Mouse (Mus musculus) limb, embryonic 12.5 days (tissue): Measurements from ENCODE around the gene Vrtn. TPM values are rescaled to one million over a fixed set of nuclear protein-coding genes. Genes with fewer than 3 reads are reported as not detected.

Experiments used
- ATAC-seq: fragments of 200-750 bp; cut with Nextera tagmentation; 2 replicates; pipeline ENCODE4 v1.8.0; 2017; ENCODE audit warnings: low read depth, moderate TSS enrichment; ENCODE audit not compliant: insufficient number of reproducible peaks, insufficient read depth, low FRiP score, low TSS enrichment
- H3K27ac ChIP-seq: fragments of 300-500 bp; sonication (generic); 2 replicates; pipeline ENCODE4 v1.5.1; 2016; ENCODE audit warnings: mild to moderate bottlenecking, moderate library complexity
- H3K27me3 ChIP-seq: fragments of 300-500 bp; sonication (generic); 2 replicates; pipeline ENCODE4 v1.6.1; 2016; ENCODE audit warnings: mild to moderate bottlenecking, moderate library complexity
- H3K36me3 ChIP-seq: fragments of 300-500 bp; sonication (generic); 2 replicates; pipeline ENCODE4 v1.6.1; 2016; ENCODE audit warnings: mild to moderate bottlenecking, moderate library complexity
- H3K4me1 ChIP-seq: fragments of 300-500 bp; sonication (generic); replicated peaks from 2 replicates; pipeline ENCODE4 v1.6.1; 2016
- H3K4me2 ChIP-seq: fragments of 300-500 bp; sonication (generic); 2 replicates; pipeline ENCODE4 v1.6.1; 2016; ENCODE audit warnings: mild to moderate bottlenecking, moderate library complexity
- H3K4me3 ChIP-seq: fragments of 300-500 bp; sonication (generic); replicated peaks from 2 replicates; pipeline ENCODE4 v1.5.1; 2016; ENCODE audit warnings: mild to moderate bottlenecking
- H3K9ac ChIP-seq: fragments of 300-500 bp; sonication (generic); replicated peaks from 2 replicates; pipeline ENCODE4 v1.6.1; 2016; ENCODE audit warnings: mild to moderate bottlenecking, moderate library complexity
- H3K9me3 ChIP-seq: fragments of 300-500 bp; sonication (generic); 2 replicates; pipeline ENCODE4 v1.6.1; 2016; ENCODE audit warnings: mild to moderate bottlenecking, moderate library complexity
- WGBS: fragments of 180-500 bp; shearing (Covaris S2); methylation state at CpG from one replicate; pipeline ENCODE4 v1.1.7; 2016; 5-methylcytosine and 5-hydroxymethylcytosine counted together
- polyA plus RNA-seq: library from polyadenylated mRNA; unstranded; fragments of >200 nt; fragmentation: Nextera tagmentation; extraction: Ambion mirVana; gene quantifications from 2 replicates; pipeline ENCODE4 v1.2.1, GENCODE M21; 2016

Vrtn gene
- polyA plus RNA-seq, 1 experiment from 2014 or later: not detected

DNA sequence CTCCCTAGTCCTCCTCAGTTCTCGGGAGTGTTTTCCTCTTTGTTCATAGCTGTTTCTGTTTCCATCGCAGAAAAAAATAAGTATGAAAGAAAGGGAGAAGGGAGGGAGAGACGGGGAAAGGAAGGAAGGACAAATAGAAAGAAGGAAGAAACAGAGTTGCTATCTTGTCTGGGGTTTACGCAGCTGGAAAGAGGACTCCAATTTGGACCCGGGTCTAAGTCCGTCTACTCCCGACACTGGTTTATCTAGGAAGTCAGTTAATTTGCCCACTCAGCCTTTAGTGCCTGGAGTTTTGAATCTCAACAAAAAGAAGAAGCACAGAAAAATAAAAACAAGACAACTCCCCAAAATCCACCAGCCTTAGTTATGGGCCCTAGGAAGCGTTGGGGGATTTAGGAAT, 16.2 kb upstream of the Vrtn start:
- H3K9me3 ChIP-seq: no peaks in the 10 kb centered on the region
- no peak for ATAC-seq
- no peak overlapping the region for H3K9ac ChIP-seq
- no peak overlapping the region for H3K27ac ChIP-seq
- H3K27me3 ChIP-seq: peaks cover 39% of the 10 kb centered on the region
- 0 out of 2 replicates have a peak, but pooled peaks cover 5% of the 10 kb centered on the region for H3K4me1 ChIP-seq
- 33% methylated on average over 8 of the region's 8 CpGs for WGBS
- no peaks in the 10 kb centered on the region for H3K36me3 ChIP-seq
- H3K4me2 ChIP-seq: no peak overlapping the region
- no peak overlapping the region for H3K4me3 ChIP-seq

DNA sequence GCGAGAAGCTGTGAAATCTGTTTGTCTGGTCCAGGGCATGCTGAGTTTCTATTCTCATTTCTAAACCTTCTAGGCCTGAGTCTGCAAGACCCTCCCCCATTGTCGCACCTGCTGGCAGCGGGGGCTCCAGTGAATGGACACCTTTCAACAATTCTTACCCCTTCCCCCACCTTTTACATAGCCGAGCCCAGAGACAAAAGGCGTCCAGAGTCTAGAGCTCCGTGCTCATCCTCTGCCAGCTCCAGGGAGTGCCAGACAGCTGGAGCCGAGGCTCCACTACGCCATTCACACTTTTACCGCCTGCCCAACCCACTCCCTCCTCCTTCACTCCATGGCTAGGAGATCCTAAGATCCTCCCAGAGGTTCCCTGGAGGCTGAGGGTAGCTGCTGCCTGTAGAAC, 15.7 kb upstream of the Vrtn start:
- Histone ChIP-seq H3K36me3 (no peaks in the 10 kb centered on the region), H3K4me1 (0 out of 2 replicates have a peak, but pooled peaks cover 5% of the 10 kb centered on the region), H3K9ac (peak overlapping the region; percentile 34; the same call in 1 of the 2 replicates), H3K27me3 (peaks cover 39% of the 10 kb centered on the region), H3K4me3 (no peak overlapping the region), H3K27ac (no peak overlapping the region), H3K4me2 (peak overlapping the region; percentile 28; the same call in 1 of the 2 replicates), H3K9me3 (no peaks in the 10 kb centered on the region)
- no peak for ATAC-seq
- WGBS: 8% methylated on average over 9 of the region's 9 CpGs

DNA sequence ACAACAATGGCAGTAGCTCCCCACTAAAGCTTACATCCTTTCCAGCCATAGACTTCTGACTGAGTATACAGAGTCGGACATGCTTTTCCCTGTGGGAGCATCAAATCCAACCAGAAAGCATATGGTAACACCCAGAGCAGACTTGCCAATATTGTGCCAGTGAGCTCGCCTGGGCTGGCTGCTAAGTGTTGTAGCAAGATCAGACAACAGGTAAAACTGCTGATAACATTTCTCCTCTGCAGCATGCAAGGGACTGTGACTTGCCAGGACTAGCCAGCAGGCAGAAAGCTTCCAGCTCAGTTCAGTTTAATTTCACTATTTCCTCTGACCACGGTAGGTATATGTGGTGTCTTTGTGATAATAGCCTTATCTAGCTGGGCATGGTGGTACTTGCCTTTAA, 9.0 kb upstream of the Vrtn start:
- no peak overlapping the region for H3K4me3 ChIP-seq
- WGBS: 74% methylated on average over 3 of the region's 3 CpGs

DNA sequence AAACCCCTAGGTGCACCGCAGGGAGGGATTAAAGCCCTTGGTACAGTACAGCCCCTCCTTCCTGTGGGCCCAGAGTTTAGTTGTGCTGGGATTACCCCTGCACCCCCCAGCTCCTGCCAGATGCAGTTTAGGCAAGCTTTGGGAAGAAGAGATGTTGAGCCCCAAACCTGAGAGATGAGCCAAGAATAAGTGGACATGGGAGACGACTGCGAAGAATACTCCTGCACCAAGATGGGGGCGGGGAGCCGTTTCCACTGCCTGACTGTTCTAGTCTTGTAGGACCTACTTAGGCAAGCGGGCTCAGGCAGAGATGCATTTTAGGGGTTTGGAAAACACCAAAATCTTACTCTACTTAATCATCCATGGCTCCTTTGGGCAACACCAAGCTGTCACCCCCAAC, 566 bp upstream of the Vrtn start:
- Histone ChIP-seq H3K9ac (no peak overlapping the region), H3K36me3 (no peaks in the 10 kb centered on the region), H3K4me1 (peaks cover 18% of the 10 kb centered on the region), H3K27ac (no peak overlapping the region), H3K9me3 (peaks cover 4% of the 10 kb centered on the region; the same call in 1 of the 2 replicates), H3K4me2 (no peak overlapping the region), H3K4me3 (no peak overlapping the region), H3K27me3 (peaks cover 60% of the 10 kb centered on the region)
- WGBS: 16% methylated on average over 6 of the region's 6 CpGs
- ATAC-seq: no peak

More for the DNA sequence above, 9.0 kb upstream of the Vrtn start:
- Histone ChIP-seq H3K27ac (no peak overlapping the region), H3K9ac (no peak overlapping the region), H3K4me2 (no peak overlapping the region), H3K4me1 (no peaks in the 10 kb centered on the region), H3K27me3 (peaks cover 9% of the 10 kb centered on the region), H3K9me3 (no peaks in the 10 kb centered on the region), H3K36me3 (no peaks in the 10 kb centered on the region)
- no peak for ATAC-seq

DNA sequence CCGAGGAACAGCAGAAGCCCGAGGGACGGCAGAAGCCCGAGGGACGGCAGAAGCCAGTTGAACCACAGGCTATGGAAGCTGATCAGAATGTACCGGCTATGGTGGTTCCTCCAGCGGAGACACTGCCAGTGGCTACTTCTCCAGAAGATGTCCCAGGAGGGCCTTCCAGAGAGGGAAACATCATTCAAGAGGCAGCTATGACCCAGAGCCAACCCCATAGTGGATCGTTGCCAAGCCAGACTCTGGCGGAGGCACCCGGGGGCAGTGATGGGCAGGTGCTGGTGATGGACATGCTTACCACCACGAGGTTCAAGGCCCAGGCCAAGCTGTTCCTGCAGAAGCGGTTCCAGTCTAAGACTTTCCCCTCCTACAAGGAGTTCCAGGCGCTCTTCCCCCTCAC, 9.4 kb downstream of the Vrtn start:
- WGBS: 88% methylated on average over 13 of the region's 13 CpGs
- no peak overlapping the region for H3K4me2 ChIP-seq
- ATAC-seq: no peak

DNA sequence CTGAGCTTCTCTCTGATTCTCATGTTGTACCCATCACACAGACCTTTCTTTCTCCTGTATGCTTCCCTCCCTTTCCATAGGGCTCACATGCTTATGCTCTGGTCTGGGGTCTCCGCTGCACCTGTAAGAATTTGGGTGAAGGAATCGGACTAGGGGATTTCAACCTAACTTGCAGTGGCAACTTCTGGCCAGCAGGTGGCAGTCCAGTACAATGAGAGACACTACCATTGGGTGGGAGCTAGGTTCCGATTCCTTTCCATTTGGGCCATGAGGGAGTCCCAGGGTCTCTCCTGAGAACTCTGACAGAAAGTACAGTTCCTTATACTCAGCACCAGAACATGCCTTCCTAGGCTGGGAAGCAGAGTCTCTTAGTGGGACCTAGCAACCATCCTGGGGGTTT, 13.1 kb downstream of the Vrtn start:
- 22% methylated on average over 3 of the region's 3 CpGs for WGBS
- H3K4me3 ChIP-seq: no peak overlapping the region

More for the DNA sequence above, 9.4 kb downstream of the Vrtn start:
- H3K36me3 ChIP-seq: no peaks in the 10 kb centered on the region
- H3K27me3 ChIP-seq: peaks cover 13% of the 10 kb centered on the region; the same call in 1 of the 2 replicates
- no peak overlapping the region for H3K27ac ChIP-seq
- H3K9me3 ChIP-seq: no peaks in the 10 kb centered on the region
- no peak overlapping the region for H3K4me3 ChIP-seq
- H3K9ac ChIP-seq: no peak overlapping the region
- no peaks in the 10 kb centered on the region for H3K4me1 ChIP-seq

DNA sequence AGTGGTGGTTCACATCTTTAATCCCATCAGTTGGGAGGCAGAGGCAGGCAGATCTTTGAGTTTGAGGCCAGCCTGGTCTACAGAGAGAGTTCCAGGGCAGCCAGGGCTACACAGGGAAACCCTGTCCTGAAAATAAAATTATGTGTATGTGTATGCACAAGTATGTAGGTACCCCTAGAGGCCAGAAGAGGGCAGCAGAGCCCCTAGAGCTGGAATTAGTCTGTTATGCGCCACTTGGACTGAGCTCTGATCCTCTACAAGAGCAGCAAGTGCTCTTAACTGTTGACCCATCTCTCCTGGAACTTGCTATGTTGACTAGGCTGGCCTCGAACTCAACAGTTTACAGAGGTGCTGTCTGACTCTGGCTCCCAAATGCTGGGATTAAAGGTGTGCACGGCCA, 29.7 kb downstream of the Vrtn start:
- Histone ChIP-seq H3K9me3 (peaks cover 4% of the 10 kb centered on the region; the same call in 1 of the 2 replicates), H3K27ac (no peak overlapping the region), H3K9ac (no peak overlapping the region), H3K4me2 (no peak overlapping the region), H3K4me3 (no peak overlapping the region), H3K27me3 (peaks cover 14% of the 10 kb centered on the region; the same call in 1 of the 2 replicates), H3K4me1 (peaks cover 11% of the 10 kb centered on the region), H3K36me3 (no peaks in the 10 kb centered on the region)
- no peak for ATAC-seq
- WGBS: 93% methylated on average over 3 of the region's 3 CpGs

More for the DNA sequence above, 13.1 kb downstream of the Vrtn start:
- Histone ChIP-seq H3K9ac (no peak overlapping the region), H3K36me3 (no peaks in the 10 kb centered on the region), H3K4me1 (no peaks in the 10 kb centered on the region), H3K27ac (no peak overlapping the region), H3K4me2 (no peak overlapping the region), H3K27me3 (peaks cover 9% of the 10 kb centered on the region), H3K9me3 (no peaks in the 10 kb centered on the region)
- ATAC-seq: no peak

DNA sequence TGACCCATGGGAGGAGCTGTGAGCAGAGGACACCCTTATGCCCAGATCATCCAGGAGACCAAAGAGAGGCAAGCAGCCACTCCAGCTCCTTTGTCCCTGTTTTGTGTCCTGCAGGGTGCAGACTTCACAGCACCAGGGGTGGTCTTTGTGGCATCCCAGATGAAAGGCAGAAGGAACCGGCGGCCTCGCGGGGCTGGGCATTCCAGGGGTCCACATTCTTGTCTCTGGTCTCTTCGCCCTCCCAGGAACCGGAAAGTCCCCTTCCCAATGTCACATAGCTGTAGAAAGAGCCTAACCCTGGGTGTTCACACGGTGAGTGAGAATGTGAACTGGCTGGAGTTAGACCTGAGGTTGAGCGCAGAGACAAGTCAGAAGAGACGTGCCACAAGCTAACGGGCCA, 30.8 kb downstream of the Vrtn start:
- Histone ChIP-seq H3K36me3 (no peaks in the 10 kb centered on the region), H3K4me3 (no peak overlapping the region), H3K9ac (no peak overlapping the region), H3K9me3 (peaks cover 4% of the 10 kb centered on the region; the same call in 1 of the 2 replicates), H3K27me3 (peaks cover 14% of the 10 kb centered on the region; the same call in 1 of the 2 replicates), H3K4me1 (peaks cover 11% of the 10 kb centered on the region), H3K4me2 (no peak overlapping the region), H3K27ac (no peak overlapping the region)
- WGBS: 23% methylated on average over 10 of the region's 10 CpGs
- ATAC-seq: no peak

DNA sequence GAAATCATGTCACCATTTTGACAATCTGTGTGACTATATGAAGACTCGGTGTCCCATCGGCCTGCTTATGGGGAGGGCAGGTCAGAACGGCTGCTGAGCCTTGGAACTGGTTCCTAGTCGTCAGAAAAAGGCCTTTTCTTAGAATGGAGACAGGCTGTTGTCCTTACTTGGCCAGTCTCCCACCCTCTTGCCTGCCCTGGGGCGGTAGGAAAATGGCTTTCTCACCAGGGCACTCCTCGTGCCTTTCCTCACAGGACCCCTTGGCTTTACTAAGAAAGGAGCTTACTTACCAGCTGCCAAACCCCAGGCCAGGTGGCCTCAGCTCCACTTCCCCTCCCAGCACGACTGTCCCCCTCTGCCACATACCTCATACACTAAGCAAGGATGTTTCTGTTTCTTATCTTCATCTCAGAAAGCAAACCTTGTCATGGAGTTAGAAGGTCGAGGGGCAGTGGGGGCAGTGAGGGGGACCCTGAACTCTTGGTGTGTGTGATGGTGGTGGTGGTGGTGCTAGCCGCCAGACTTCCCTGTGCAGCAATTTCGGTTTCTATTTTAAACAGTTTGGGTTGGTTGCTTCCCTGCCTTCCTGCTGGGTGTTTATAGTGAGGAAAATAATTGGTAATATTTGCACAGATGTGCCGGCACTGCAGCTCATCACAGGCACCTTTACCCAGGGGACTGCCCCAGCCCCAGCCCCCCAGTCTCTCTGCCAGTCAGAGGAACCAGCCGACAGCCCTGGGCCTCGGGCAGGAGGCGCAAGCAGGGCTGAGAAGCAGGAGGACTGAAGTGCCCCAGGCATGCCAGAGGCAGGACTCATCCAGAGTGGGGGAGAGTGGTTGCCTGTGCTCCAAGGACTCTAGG, 34.1 kb downstream of the Vrtn start:
- Histone ChIP-seq H3K4me2 (0 out of 2 replicates have a peak overlapping the region, but pooled peaks have one; percentile 0), H3K9me3 (peaks cover 4% of the 10 kb centered on the region; the same call in 1 of the 2 replicates), H3K4me3 (no peak overlapping the region), H3K36me3 (no peaks in the 10 kb centered on the region), H3K27ac (0 out of 2 replicates have a peak overlapping the region, but pooled peaks have one; percentile 29), H3K4me1 (peaks cover 18% of the 10 kb centered on the region), H3K27me3 (peaks cover 14% of the 10 kb centered on the region; the same call in 1 of the 2 replicates), H3K9ac (no peak overlapping the region)
- ATAC-seq: no peak
- WGBS: 40% methylated on average over 14 of the region's 14 CpGs

DNA sequence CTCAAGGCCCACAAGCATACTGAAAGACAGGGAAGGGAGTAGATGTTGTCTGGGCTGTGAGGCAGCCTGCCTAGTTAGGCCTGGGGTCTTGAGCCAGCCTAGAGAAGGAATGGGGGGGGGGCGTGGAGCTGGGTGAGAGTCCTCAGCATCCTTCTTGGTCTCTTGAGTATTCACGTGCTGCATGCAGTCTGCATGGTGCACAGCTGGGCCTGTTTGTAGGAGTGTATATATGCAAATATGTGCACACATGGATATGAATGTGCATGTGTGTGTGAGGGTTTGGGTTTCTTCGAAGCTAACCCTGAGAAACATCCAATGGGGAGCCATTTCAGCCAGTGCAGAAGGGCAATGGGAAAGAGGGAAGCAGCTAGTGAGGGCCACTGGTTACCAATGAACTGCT, 35.2 kb downstream of the Vrtn start:
- 83% methylated on average over 3 of the region's 3 CpGs for WGBS
- ATAC-seq: no peak
- H3K36me3 ChIP-seq: no peaks in the 10 kb centered on the region

DNA sequence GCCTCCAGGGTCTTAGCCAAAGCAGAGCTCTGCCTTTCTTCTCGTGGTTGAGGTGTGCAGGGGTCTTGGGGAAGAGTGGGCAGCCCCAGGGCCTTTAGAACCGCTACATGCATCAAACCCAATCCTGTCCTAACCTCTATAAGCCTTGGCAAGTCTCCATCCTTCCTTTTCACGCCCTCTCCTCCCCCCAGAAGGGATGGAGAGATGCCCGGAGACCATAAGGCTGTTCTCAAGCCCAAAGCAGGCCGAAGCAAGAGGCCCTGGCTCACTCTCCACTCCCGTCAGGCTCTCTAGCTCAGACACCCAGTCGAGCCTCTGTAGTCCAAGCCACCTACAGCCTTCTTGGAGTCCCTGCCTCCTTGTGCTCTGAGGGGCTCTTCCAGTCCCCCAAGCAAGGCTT, 43.8 kb downstream of the Vrtn start:
- Histone ChIP-seq H3K4me2 (no peak overlapping the region), H3K36me3 (no peaks in the 10 kb centered on the region), H3K4me1 (no peaks in the 10 kb centered on the region), H3K4me3 (no peak overlapping the region), H3K9ac (no peak overlapping the region), H3K9me3 (no peaks in the 10 kb centered on the region), H3K27ac (no peak overlapping the region), H3K27me3 (peaks cover 26% of the 10 kb centered on the region)
- WGBS: 75% methylated on average over 7 of the region's 7 CpGs
- no peak for ATAC-seq

More for the DNA sequence above, 35.2 kb downstream of the Vrtn start:
- H3K27me3 ChIP-seq: peaks cover 26% of the 10 kb centered on the region
- no peak overlapping the region for H3K4me2 ChIP-seq
- H3K9ac ChIP-seq: no peak overlapping the region
- no peak overlapping the region for H3K4me3 ChIP-seq
- no peak overlapping the region for H3K27ac ChIP-seq
- peaks cover 18% of the 10 kb centered on the region for H3K4me1 ChIP-seq
- no peaks in the 10 kb centered on the region for H3K9me3 ChIP-seq
